Mouse (Mus musculus) mouse embryonic stem cell (cell line): ENCODE results near the gene Mns1.

Experiments used
- in situ Hi-C, 2 experiments: fragments of 300-500 bp; cut with MboI; formaldehyde crosslinking; loops; 1 replicate in 1 of 2; 3 replicates in 1 of 2; pipeline ENCODE4 v1.14.3; 2019 to 2020; ENCODE audit warnings: low sequenced_read_pairs in 2 of 2, low pct_unique_long_range_greater_than_20kb in 1 of 2, mixed read lengths in 1 of 2; ENCODE audit not compliant: unreplicated experiment in 1 of 2

The Mns1 gene

GRCm38 (mm10) chr9:72459703-72460102, 21.9 kb downstream of the Mns1 start:
- in situ Hi-C loops: no loop called here

GRCm38 (mm10) chr9:72460767-72461166, 23.0 kb downstream of the Mns1 start:
- in situ Hi-C loops: no loop called here

DNA sequence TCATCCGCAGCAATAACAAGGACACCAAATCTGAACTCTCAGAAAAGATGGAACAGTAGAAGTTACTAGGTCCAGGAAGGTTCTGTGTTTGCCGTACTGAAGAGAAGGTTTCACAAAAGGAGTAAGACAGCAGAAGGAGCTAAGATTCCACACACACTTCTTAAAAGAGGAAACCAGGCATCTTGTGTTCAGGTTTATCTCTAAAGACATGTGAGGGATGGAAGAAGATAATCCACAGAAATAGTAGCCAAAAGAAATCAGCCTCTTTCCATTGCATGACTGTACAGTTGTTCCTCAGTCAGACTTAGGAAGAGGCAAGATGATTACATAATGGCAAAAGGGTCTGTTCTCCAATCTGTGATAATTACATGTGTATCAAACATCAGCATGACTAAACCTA, 24.6 kb downstream of the Mns1 start:
- in situ Hi-C loops: no loop called here

- in situ Hi-C loops: no loop called here
These were observed 27.0 kb downstream of the Mns1 start for GRCm38 (mm10) chr9:72464806-72465205.

- in situ Hi-C loops: no loop called here
These were observed 28.0 kb downstream of the Mns1 start for GRCm38 (mm10) chr9:72465754-72466181.

DNA sequence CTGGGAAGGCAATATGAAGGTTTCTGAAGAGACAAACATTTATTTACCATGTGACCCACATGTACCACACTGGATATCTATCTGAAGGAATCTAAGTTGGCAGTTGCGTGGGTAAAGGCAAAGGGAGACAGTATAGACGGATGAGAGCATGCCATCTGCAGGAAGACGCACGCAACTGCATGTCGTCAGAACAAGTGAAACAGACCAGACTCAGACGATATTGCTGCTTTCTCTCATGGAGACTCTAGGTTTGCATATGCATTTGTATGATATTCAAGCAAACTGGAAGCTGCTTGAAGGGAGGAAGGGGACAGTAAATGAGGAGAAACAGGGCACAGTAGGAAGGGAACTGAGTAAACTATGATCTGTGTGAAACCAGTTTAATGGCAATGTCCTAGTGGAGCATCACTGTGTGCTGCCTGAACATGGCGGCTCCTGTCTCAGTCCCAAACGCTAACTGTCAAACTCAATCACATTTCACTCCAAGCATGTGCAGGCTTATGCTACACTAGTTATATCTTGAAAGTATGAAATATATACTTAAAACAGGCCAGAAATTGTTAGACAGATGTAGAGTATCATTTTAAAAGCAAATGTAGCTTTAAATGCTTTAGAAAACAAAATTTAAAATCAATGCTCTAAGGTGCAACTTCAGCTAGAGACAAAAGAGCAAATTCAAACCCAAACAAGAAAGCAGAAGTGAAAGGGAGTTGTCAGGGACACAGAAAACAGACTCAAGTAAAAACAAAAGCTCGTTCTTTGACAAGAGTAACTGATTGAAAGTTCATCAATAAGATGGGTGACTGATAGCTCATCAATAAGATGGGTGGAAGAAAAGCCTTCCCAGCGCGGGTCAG, 30.0 kb downstream of the Mns1 start:
- in situ Hi-C loops: no loop called here

- in situ Hi-C loops: no loop called here
These were observed 30.8 kb downstream of the Mns1 start for GRCm38 (mm10) chr9:72468616-72469015.

DNA sequence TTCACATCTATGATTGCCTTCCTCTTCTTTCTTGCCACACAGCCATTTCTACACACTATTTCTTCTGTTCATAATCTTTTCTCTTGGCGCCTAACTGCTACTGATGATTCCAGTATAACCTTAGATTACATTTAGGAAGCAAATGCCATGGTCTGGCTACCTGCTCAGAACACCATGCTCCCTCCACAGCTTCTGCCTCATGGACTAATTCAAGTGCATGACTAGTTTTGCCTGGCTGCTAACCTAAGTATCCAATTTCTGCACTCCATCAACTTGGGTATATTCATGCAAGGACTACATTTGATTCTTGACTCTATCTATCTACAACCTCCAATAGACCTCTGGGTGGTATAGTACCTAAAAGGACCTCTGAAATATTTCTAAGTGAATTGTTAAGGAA, 32.0 kb downstream of the Mns1 start:
- in situ Hi-C loops: no loop called here

GRCm38 (mm10) chr9:72475511-72475910, 37.7 kb downstream of the Mns1 start:
- in situ Hi-C loops: no loop called here

- in situ Hi-C loops: no loop called here
These were observed 39.5 kb downstream of the Mns1 start for GRCm38 (mm10) chr9:72477306-72477705.

GRCm38 (mm10) chr9:72479276-72479675, 41.5 kb downstream of the Mns1 start:
- in situ Hi-C loops: no loop called here

DNA sequence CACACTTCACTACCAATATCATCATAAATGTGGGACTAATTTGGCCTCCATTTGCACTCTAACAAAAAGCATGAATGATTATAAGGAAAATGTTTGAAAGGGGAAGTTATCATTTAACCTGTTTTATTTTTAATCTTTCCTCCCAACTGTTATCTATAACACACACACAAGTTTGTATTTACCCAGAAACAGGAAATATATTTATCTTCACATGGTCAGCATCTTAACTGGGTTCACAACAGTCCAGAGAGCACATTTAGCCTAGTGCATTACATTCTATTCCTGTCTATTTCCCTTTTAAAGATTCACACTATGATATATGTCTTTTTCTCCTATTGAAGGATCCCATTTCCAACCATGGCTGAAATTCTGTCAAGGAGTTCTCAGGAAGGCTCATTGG, 50.7 kb downstream of the Mns1 start:
- in situ Hi-C loops: no loop called here

DNA sequence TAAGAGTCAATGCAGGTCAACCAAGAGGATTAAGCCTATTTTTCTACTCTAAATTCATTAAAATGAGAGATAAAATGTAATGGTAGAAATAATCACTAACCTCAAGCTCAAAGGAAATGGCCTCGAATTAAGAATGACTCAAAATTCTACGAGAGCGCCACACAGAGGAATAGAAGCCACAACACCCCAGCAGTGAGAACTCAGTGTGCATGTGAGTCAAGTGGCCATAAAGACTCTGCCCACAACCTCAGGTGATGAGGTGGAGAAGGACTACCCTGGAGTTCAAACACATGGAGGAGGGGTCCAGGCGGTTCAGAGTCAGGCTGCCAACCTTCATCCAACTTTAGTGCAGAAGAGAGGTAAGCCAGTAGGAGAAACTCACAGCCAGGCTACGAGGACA, 51.3 kb downstream of the Mns1 start:
- in situ Hi-C loops: no loop called here

GRCm38 (mm10) chr9:72491559-72492193, 53.9 kb downstream of the Mns1 start:
- in situ Hi-C loops: no loop called here

- in situ Hi-C loops: no loop called here
These were observed 54.4 kb downstream of the Mns1 start, which contains the start of gene Tex9 for GRCm38 (mm10) chr9:72492194-72492565. TSS of gene Tex9 (minus strand) at chr9:72492212.

- in situ Hi-C loops: no loop called here
These were observed 55.7 kb downstream of the Mns1 start for GRCm38 (mm10) chr9:72493465-72493864.

DNA sequence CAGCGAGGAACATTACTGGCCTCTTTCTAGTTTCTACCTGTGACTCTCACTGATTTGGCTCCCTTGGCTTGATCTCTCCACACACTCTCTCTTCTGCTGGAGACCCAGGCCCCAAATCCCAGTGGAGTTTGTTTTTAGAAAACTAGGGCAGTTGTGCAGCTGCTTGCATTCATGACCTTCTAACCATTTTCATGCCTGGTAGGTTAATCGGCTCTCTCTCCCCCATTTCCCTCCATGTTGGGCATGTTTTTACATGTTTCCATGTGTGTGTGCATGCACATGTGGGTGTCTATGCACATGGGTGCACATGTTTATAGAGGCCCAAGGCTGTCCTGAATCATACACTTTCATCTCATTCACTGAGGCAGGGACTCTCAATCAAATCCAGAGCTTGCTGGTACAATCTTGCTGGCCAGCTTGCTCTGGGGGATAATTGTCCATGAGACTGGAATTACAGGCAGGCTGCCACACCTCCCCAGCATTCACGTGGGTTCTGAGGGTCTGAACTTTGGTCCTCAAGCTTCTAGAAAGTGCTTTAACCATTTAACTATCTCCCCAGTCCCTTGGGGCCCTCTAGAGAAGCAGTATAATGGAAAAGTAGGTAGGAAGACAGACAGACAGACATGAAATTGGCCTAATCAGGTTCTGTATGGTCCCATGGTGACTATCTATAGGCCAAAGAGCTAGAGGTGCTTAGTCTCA, 56.3 kb downstream of the Mns1 start:
- in situ Hi-C loops: no loop called here

- in situ Hi-C loops: no loop called here
These were observed 58.9 kb downstream of the Mns1 start for GRCm38 (mm10) chr9:72496691-72497090.

- in situ Hi-C loops: no loop called here
These were observed 59.4 kb downstream of the Mns1 start for GRCm38 (mm10) chr9:72497171-72497570.
